Mouse (Mus musculus): ENCODE data around the gene Ccdc127.

GRCm38 (mm10) chr13:74302050-74303037, 47.8 kb upstream of the Ccdc127 start:
- TF ChIP-seq GATA1 (IDR thresholded peaks at IDR 0.05; ENCODE audit: borderline replicate concordance, low read length) (no peak), FLI1 (IDR thresholded peaks at IDR 0.05; ENCODE audit: low read length) (no peak)

Measured in megakaryocyte, embryonic 14.5 days (primary cell).